Mouse (Mus musculus) macrophage (primary cell): ENCODE results near the gene Ifih1. TPM values are rescaled to one million over a fixed set of nuclear protein-coding genes. Genes with fewer than 3 reads are reported as not detected.

Experiments
- H3K27ac ChIP-seq: fragments of 350-480 bp; formaldehyde crosslinking; 2 replicates; pipeline ENCODE4 v1.9.0; 2021
- H3K36me3 ChIP-seq: fragments of 350-480 bp; formaldehyde crosslinking; 2 replicates; pipeline ENCODE4 v1.9.0; 2021; ENCODE audit errors: inconsistent target
- H3K4me3 ChIP-seq: fragments of 350-480 bp; formaldehyde crosslinking; 2 replicates; pipeline ENCODE4 v1.9.0; 2021; ENCODE audit errors: inconsistent target
- H3K79me2 ChIP-seq: fragments of 350-480 bp; formaldehyde crosslinking; 2 replicates; pipeline ENCODE4 v1.9.0; 2021; ENCODE audit errors: inconsistent target
- WGBS: methylation state at CpG from one replicate; pipeline ENCODE4 v1.1.7; 2026; ENCODE audit warnings: inconsistent platforms; ENCODE audit not compliant: missing documents; 5-methylcytosine and 5-hydroxymethylcytosine counted together
- polyA plus RNA-seq: library from polyadenylated mRNA; stranded (reverse); fragments of 250-400 nt; gene quantifications from 3 replicates; pipeline ENCODE4 v1.2.4, GENCODE M21; 2018; ENCODE audit warnings: inconsistent platforms

Gene Ifih1
- polyA plus RNA-seq, 1 experiment from 2014 or later: 35.8 TPM

- no peaks in the 10 kb centered on the region for H3K79me2 ChIP-seq
- WGBS: 92% methylated on average over 9 of the region's 9 CpGs
- no peak overlapping the region for H3K4me3 ChIP-seq
- H3K36me3 ChIP-seq: no peaks in the 10 kb centered on the region
- no peak overlapping the region for H3K27ac ChIP-seq
These were observed 89.7 kb downstream of the Ifih1 start for GRCm38 (mm10) chr2:62556349-62556748.

GRCm38 (mm10) chr2:62549659-62550058, 96.4 kb downstream of the Ifih1 start:
- Histone ChIP-seq H3K79me2 (no peaks in the 10 kb centered on the region), H3K4me3 (no peak overlapping the region), H3K36me3 (no peaks in the 10 kb centered on the region), H3K27ac (no peak overlapping the region)
- WGBS: 69% methylated on average over 3 of the region's 3 CpGs

- H3K79me2 ChIP-seq: no peaks in the 10 kb centered on the region
- WGBS: 81% methylated on average over 4 of the region's 4 CpGs
- H3K27ac ChIP-seq: no peak overlapping the region
- no peak overlapping the region for H3K4me3 ChIP-seq
- H3K36me3 ChIP-seq: no peaks in the 10 kb centered on the region
These were observed 96.9 kb downstream of the Ifih1 start for GRCm38 (mm10) chr2:62549131-62549530.

- Histone ChIP-seq H3K79me2 (no peaks in the 10 kb centered on the region), H3K4me3 (no peak overlapping the region), H3K27ac (no peak overlapping the region), H3K36me3 (no peaks in the 10 kb centered on the region)
- 93% methylated on average over 5 of the region's 5 CpGs for WGBS
These were observed 98.0 kb downstream of the Ifih1 start for GRCm38 (mm10) chr2:62548104-62548503.

Other genes with a start within 250 kb of the Ifih1 start
- 0.19 to 1.1 TPM (median 0.91 TPM) in 3 replicates for gene Dpp4, start 234.0 kb downstream of the Ifih1 start, polyA plus RNA-seq
- gene Gcg, start 162.6 kb downstream of the Ifih1 start, polyA plus RNA-seq: not detected in 3 replicates
- 0.15 to 0.38 TPM (median 0.22 TPM) in 3 replicates for gene Fap, start 72.2 kb downstream of the Ifih1 start, polyA plus RNA-seq
- gene Gca, start 18.0 kb upstream of the Ifih1 start, polyA plus RNA-seq: 3.1 to 5.4 TPM (median 3.5 TPM) in 3 replicates